Mouse (Mus musculus) ovary, postnatal 10 days (tissue): ENCODE results near the gene Rbm18.

Experiments used
- DNase-seq: peaks from one replicate; pipeline ENCODE4 v3.0.0; 2022; ENCODE audit warnings: low spot score

Gene Rbm18

DNA sequence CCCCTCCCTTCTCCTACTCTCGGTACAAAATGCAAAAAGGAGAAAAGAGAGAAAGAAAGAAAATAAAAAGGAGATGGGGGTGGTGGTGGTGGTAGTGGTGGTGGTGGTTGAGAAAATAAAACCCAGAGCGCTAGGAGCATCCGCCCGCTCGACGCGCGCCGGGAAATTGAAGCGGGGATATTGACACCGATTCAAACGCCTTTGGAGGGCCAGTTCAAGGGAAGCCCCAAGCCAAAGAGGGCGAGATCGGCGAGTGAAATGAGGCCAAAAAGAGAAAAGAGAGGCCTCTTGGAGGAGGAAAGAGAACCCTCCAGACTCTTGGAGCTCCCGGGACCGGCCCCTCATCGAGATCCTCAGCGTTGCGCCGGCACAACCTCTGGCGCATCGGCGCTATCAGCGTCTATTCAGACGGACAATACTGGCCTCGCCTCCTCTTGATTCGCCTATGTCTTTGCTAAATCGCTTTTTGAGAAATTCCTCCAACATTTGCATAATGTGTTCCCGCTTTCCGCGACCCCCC is 32.1 kb downstream of the Rbm18 start:
- no peak for DNase-seq

GRCm38 (mm10) chr2:36103555-36104367 is 32.8 kb downstream of the Rbm18 start:
- DNase-seq, result no peak

DNA sequence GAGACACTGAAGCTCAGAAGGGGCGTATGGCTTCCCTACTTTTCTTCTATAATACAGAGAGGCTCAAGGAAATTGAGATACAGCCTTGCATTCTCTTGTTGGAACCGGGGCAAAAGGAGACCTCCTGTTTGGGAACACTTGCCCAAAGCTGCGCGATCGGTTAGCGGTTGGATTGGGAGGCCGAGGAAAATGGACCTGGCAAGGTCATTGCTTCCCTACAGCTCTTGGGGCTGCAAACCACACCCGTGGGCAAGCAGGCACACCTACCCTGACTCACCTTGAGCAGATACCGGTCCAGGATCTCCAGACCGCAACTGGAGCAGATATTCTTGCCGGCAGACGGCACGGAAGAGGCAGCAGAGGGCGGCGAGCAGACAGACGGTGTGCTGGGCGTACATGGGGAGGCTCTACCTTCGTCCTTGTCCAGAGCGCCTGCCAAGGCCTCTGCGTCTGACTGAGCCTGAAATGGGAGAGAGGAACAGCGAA is 33.5 kb downstream of the Rbm18 start:
- no peak for DNase-seq

- no peak for DNase-seq
Measured at GRCm38 (mm10) chr2:36102559-36102946, 34.0 kb downstream of the Rbm18 start.

DNA sequence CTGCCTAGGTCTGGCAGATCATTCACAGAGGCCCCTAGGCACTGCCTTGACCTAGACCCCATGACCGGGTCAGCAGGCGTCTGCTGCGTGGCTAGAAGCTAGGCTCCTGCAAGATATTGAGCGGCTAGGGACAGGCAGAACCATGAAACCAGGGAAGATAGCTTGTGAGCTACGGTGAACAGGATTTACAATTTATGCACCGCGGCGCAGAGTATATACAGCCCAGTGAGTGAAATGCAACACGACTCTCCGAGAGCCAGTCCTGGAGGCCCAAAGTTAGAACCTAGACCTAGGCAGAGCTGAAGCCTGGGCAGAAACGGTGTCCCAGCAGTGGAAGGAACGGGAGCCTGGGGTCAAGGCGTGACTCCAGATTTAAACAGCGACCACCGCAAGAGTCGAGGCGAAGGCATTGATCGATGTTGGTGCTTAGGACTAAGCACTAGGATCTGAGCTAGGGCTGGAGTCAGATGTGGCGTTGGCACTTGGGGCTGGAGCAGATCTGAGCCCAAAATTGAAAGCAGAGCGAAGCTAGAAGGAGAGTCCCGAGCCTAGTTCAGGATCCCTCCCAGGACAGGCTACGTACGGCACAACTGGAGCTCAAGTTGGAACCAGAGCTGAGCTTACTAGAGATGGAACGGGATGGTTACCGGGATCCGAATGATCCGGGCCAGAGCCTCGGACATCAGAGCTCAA is 34.6 kb downstream of the Rbm18 start:
- DNase-seq, result no peak

DNA sequence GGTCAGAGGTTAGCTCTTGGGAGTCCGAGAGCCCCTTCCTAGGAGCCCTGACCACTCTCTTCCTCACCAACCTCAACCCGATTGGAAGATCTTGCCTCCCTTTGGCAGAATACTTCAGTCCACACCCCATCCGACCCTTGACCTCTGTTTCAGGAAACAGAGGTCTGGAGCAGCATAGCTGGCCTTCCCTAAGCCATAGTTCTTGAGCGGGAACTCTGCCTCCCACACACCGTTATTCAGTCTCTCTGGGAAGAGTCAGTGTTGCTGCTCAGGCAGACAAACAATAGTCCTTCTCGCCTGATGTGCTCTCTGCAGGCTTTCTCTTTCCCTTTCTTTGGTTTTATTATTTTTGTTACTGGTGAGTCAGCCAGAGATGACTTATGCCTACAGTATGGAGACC is 36.8 kb downstream of the Rbm18 start:
- DNase-seq, result no peak

DNA sequence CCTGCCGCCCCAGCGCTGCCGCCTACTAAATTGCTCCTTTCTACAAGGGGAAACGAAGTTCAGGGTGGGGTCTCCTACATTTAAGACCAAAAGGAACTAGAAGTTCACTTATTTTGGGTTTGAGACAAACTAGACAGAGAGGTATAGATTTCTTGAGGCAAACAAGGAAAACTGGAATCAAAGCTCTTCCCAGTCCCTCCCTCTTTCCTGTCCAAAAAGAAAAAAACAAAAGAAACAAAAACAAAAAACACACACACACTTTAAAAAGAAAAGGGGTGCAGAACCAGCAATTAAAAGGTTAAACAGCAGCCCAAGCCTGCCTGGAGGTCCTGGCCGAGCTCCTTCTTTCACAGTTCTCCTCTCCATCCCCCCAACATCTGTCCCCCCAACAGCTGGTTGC is 38.6 kb downstream of the Rbm18 start:
- no peak for DNase-seq

GRCm38 (mm10) chr2:36097129-36097815 is 39.3 kb downstream of the Rbm18 start:
- DNase-seq, result no peak

DNA sequence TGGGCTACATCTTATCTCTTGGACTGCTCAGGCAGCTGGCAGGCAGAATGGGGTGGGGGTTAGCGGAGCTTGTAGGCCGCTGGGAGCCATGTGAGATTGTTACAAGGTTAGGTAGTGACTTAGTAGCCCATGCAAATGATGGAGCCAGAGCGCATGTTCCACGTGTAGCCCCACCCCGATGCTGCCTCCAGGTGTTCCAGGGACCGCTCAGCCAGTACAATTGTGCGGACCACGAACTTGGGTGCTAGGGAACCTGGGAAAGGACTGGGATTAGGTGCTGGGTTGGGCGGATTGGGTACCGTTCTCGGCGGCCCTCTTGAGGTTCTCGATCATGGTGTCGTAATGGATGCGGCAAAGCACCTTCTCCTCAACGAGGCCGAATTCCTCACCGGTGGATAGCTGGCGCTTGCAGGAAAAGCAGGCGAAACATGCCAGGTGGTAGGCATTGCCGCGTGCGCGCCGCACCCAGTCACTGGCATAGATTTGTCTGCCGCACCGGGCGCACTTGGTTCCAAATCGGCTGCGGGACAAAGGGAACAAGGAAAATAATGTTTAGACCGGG is 42.6 kb downstream of the Rbm18 start:
- DNase-seq, result no peak

DNA sequence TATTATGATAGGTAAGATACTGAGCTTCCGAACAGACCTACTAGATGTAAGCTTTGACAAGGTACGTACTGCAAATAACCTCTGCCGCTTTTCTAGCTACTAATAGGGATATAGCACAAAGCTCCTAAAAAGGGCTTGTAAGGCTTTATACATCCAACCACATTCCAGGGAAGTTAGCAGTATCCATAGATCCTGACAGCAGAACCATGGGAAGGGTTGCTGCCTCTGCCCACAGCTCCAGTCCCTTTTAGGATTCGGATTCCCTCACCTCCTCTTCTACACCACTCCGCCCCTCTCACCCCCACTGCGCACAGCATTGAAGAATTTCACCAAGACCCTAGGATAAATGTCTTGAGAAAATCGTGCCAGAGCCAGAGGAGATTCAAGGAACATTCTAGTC is 43.3 kb downstream of the Rbm18 start:
- DNase-seq, result no peak

DNA sequence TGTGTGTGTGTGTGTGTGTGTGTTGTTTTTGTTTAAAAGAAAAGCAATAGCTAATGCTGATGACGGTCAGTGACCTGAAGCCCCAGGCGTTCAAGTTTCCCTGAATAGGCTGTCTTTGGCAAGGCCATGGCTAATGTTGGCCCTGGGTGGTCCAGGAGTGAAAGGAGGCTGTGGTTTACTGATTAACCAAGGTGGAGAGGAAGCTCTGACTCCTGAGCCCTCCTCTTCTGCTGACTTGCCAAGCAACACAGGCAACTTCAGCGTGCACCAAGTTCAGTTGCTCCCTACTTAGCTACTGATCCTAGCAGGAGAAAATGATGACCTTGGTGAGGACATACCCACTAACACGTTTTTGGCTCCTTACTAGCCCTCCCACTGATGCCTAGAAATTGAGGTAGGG is 43.8 kb downstream of the Rbm18 start:
- DNase-seq, result no peak

GRCm38 (mm10) chr2:36090853-36091741 is 45.5 kb downstream of the Rbm18 start:
- no peak for DNase-seq

DNA sequence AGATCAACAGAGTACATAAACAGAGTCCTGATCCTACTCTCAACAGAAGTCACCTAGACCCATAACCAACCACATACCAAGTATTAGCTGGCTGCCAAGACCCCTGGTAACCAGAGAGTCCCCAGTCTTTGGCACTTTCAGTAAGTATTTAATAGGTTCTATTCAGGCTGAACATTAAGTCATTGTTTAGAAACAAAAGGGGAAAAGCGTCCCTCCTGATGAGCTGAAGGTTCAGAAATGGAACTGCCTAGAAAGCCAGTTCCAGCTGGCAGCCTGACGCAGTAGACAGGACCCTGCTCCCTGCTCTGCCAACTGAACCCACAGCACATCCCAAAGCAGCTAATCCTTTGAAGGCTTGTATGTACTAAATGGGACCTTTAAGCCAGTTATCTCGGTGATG is 47.4 kb downstream of the Rbm18 start:
- DNase-seq, result no peak

GRCm38 (mm10) chr2:36085041-36085440 is 51.5 kb downstream of the Rbm18 start:
- DNase-seq, result no peak

- no peak for DNase-seq
Measured at GRCm38 (mm10) chr2:36082802-36083580, 53.6 kb downstream of the Rbm18 start.

DNA sequence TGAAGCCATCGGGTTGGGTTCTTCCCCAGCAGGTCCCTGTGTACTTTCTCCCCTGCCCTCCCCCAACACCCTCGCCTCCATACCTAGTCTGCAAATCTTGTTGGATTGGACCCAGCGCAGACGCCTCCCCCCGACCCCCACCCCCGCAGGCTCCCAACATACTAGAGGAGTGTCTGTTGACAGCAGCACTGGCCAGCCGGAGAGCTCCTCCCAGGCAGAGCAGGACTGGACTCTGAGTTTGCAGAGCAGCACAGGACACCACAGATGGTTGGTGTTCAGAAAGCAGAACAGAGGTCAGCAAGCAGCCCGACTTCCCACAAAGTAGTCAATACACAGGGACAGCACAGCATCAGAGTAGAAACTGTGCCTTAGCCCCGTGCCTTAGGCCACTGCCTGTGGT is 55.1 kb downstream of the Rbm18 start:
- no peak for DNase-seq

DNA sequence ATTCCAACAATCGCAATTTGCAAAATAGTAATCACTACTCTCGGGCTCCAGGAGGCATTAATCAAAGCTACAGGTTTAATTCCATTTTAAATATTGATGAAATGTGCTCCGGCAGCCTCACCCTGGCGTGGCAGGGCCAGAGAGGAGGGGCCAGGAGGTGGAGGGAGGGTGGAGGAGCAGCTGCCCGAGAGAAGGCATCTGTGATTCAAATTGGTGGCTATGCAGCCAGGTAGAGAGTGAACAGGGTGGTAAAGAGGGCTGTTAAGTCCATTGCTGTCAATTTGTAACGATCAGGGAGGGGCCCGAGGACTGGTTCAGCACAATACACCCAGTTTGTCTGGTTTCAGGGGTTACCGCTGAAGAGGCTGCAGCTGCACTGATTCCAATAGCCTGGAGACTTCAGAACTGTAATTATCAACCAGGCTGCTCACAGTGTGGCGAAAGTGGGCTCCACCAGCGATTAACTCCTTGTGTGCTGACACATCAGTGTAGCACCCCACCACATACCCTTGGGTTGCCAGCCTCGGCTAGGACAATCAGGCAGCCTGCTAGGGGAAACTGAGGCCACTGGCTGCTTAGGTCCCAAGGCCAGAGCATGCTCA is 59.3 kb downstream of the Rbm18 start:
- DNase-seq, result no peak

DNA sequence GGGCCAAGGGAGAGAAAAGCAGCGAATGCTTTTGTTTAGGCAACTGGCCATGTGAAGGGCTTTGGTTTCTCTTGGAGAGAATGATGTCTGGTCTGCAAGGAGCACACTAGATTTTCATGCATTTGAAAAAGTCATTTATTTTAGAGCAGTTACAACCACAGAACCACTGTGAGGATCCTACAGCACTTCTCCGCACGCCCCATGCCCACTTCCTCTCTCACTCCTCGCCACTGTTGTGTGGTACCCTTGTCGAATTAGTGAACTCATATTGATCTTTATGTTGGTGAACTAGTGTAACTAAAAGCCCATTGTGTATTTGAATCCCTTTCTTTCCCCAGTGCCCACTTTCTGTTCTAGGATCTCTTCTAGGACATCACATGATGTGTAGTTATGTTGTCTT is 61.4 kb downstream of the Rbm18 start:
- DNase-seq, result no peak

- DNase-seq, result no peak
Measured at GRCm38 (mm10) chr2:36073781-36074180, 62.8 kb downstream of the Rbm18 start.

GRCm38 (mm10) chr2:36071660-36072305 is 64.8 kb downstream of the Rbm18 start:
- DNase-seq, result no peak
